Mouse (Mus musculus) midbrain, postnatal 0 days (tissue): ENCODE measurements around the gene Gm3371. TPM values are rescaled to one million over a fixed set of nuclear protein-coding genes. Genes with fewer than 3 reads are reported as not detected.
"Not testable (repeated sequence)": the region's sequence is repeated elsewhere in the genome, so short reads cannot be mapped to it uniquely, and the experiment has no call there.

ENCODE experiments used
- ATAC-seq: fragments of 200-750 bp; cut with Nextera tagmentation; 2 replicates; pipeline ENCODE4 v1.8.0; 2017; ENCODE audit warnings: moderate number of reproducible peaks, mild to moderate bottlenecking, moderate TSS enrichment, moderate library complexity; ENCODE audit not compliant: low FRiP score
- DNase-seq: peaks from one replicate; pipeline ENCODE4 v3.0.0-alpha.2; 2015; ENCODE audit warnings: low spot score
- H3K27ac ChIP-seq: fragments of 300-500 bp; sonication (generic); 2 replicates; pipeline ENCODE4 v1.5.1; 2014; ENCODE audit warnings: low read depth, mild to moderate bottlenecking, low read length, mixed read lengths
- H3K27me3 ChIP-seq: fragments of 300-500 bp; sonication (generic); 2 replicates; pipeline ENCODE4 v1.6.1; 2014; ENCODE audit warnings: low read length, control low read depth, mixed read lengths; ENCODE audit not compliant: insufficient read depth
- H3K36me3 ChIP-seq: fragments of 300-500 bp; sonication (generic); 2 replicates; pipeline ENCODE4 v1.6.1; 2014; ENCODE audit warnings: low read length, control low read depth, mixed read lengths; ENCODE audit not compliant: insufficient read depth
- H3K4me1 ChIP-seq: fragments of 300-500 bp; sonication (generic); 2 replicates; pipeline ENCODE4 v1.6.1; 2014; ENCODE audit warnings: mild to moderate bottlenecking, control low read depth, antibody characterized with exemption, low read length, mixed read lengths; ENCODE audit not compliant: insufficient read depth
- H3K4me2 ChIP-seq: fragments of 300-500 bp; sonication (generic); 2 replicates; pipeline ENCODE4 v1.6.1; 2014; ENCODE audit warnings: low read depth, mild to moderate bottlenecking, low read length, mixed read lengths; ENCODE audit not compliant: poor library complexity, severe bottlenecking
- H3K4me3 ChIP-seq: fragments of 300-500 bp; sonication (generic); 2 replicates; pipeline ENCODE4 v1.5.1; 2014; ENCODE audit warnings: low read depth, mild to moderate bottlenecking, low read length, moderate library complexity
- H3K9ac ChIP-seq: fragments of 300-500 bp; sonication (generic); replicated peaks from 2 replicates; pipeline ENCODE4 v1.6.1; 2014; ENCODE audit warnings: mild to moderate bottlenecking, low read length, moderate library complexity, mixed read lengths; ENCODE audit not compliant: poor library complexity, severe bottlenecking
- H3K9me3 ChIP-seq: fragments of 300-500 bp; sonication (generic); 2 replicates; pipeline ENCODE4 v1.6.1; 2016; ENCODE audit warnings: low read length, control low read depth
- CTCF ChIP-seq: IDR thresholded peaks from 2 replicates; pipeline ENCODE4 v1.5.1; 2016; ENCODE audit warnings: antibody characterized with exemption, mild to moderate bottlenecking
- WGBS: fragments of 180-500 bp; shearing (Covaris S2); extraction: QIAGEN DNeasy Blood & Tissue Kit; methylation state at CpG from one replicate; pipeline ENCODE4 v1.1.7; 2014; 5-methylcytosine and 5-hydroxymethylcytosine counted together
- polyA plus RNA-seq: library from polyadenylated mRNA; unstranded; fragments of >200 nt; fragmentation: Nextera tagmentation; extraction: Ambion mirVana; gene quantifications from 2 replicates; pipeline ENCODE4 v1.2.1, GENCODE M21; 2015
- total RNA-seq: library from RNA; depleted of rRNA; stranded (reverse); fragments of >200 nt; gene quantifications from 2 replicates; pipeline ENCODE4 v1.2.3, GENCODE M21; 2014; rRNA removed

Gene Gm3371
- total RNA-seq (not detected in 2 replicates), polyA plus RNA-seq (not detected in 2 replicates)

- not testable (repeated sequence) for H3K4me2 ChIP-seq, H3K27ac ChIP-seq, H3K9ac ChIP-seq, ATAC-seq, H3K36me3 ChIP-seq, DNase-seq, H3K9me3 ChIP-seq, H3K27me3 ChIP-seq, H3K4me3 ChIP-seq, H3K4me1 ChIP-seq
- WGBS = no CpG with 5 or more reads among the region's 2 CpGs
These were observed at the start of gene Gm3371 for GRCm38 (mm10) chr14:44410588-44410987. Gene Gm3371, minus strand, starts transcription at chr14:44410688.

GRCm38 (mm10) chr14:44433335-44433734, 22.8 kb upstream of the Gm3371 start, which contains the start of gene Gm8232:
Gene Gm8232, plus strand, starts transcription at chr14:44433635.
- H3K4me2 ChIP-seq, H3K4me3 ChIP-seq, H3K36me3 ChIP-seq, H3K27me3 ChIP-seq, H3K4me1 ChIP-seq, ATAC-seq, DNase-seq, H3K9me3 ChIP-seq, H3K27ac ChIP-seq, H3K9ac ChIP-seq: not testable (repeated sequence)
- 92% methylated on average over 3 of the region's 3 CpGs for WGBS

DNA sequence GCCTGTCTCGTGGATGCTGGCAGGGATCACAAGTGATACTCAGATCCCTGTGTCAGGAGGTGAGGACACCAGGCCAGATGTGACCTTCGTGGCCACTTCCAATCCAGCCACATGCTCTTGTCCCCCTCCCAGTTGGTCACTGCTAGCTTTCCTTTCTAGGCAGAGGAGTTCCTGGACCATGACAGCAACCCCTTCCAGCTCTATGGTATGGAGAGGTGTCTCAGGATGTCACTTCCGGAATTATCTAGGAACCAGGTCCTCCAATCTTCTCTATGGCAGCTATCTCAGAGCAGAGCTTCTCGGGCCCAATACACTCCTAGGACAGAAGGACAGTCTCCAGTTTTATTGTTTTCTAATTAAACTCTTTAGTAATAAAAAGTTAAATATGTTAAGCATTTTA, 26.3 kb downstream of the Gm3371 start:
- DNase-seq, ATAC-seq: not testable (repeated sequence)
- WGBS = 78% methylated on average over 3 of the region's 4 CpGs

DNA sequence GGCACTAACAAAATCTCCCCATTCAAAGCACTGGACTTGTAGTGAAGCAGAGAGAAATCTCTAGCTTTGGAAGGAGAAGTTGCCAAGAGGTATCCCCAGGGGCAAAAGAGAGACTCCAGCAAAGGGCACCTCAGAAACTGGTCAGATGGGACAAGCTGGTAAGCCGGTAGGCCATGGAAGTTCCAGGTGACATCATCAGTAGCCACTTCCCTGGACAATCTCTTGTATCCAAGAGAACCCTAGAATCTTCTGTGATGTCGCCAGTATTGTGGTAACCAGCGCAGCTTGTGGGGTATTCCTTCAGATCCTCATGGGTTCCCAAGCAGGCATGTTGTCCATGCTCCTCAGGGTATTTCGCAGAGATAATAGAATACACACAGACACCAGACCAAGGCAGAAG, 45.4 kb downstream of the Gm3371 start, which contains the start of gene Gm8229:
TSS of gene Gm8229 (plus strand) at position 301 of the 400 bp plus-strand sequence.
- not testable (repeated sequence) for H3K27me3 ChIP-seq, H3K27ac ChIP-seq, H3K4me3 ChIP-seq, ATAC-seq, DNase-seq, H3K9me3 ChIP-seq, H3K4me2 ChIP-seq, H3K4me1 ChIP-seq, H3K36me3 ChIP-seq, H3K9ac ChIP-seq
- 90% methylated on average over 4 of the region's 4 CpGs for WGBS

More for the DNA sequence above, 26.3 kb downstream of the Gm3371 start:
- H3K9ac ChIP-seq, H3K36me3 ChIP-seq, H3K4me2 ChIP-seq, H3K4me3 ChIP-seq, H3K4me1 ChIP-seq, H3K9me3 ChIP-seq, H3K27ac ChIP-seq, H3K27me3 ChIP-seq: not testable (repeated sequence)

GRCm38 (mm10) chr14:44362301-44362700, 48.2 kb downstream of the Gm3371 start:
- not testable (repeated sequence) for H3K4me2 ChIP-seq, H3K9me3 ChIP-seq, H3K4me1 ChIP-seq, H3K4me3 ChIP-seq, H3K27ac ChIP-seq, H3K36me3 ChIP-seq, ATAC-seq, H3K27me3 ChIP-seq, H3K9ac ChIP-seq
- peak; percentile 1 for DNase-seq
- TF ChIP-seq CTCF = peak; percentile 60

- not testable (repeated sequence) for H3K4me1 ChIP-seq, H3K9me3 ChIP-seq, DNase-seq, ATAC-seq, H3K9ac ChIP-seq, H3K4me3 ChIP-seq, H3K36me3 ChIP-seq, H3K4me2 ChIP-seq, H3K27ac ChIP-seq, H3K27me3 ChIP-seq
- peak; percentile 61 for TF ChIP-seq CTCF
- WGBS = 60% methylated on average over 2 of the region's 2 CpGs
These were observed 49.1 kb downstream of the Gm3371 start for GRCm38 (mm10) chr14:44361416-44361815.

Other genes starting within 250 kb of the Gm3371 start
- gene Gm8212, start 213.0 kb downstream of the Gm3371 start, total RNA-seq = not detected in 2 replicates
- 0.13 TPM in 1 of 2 replicates, not detected in the other for gene Gm8212, start 213.0 kb downstream of the Gm3371 start, polyA plus RNA-seq
- not detected in 2 replicates for gene 4930503E14Rik, start 197.4 kb downstream of the Gm3371 start, total RNA-seq
- gene 4930503E14Rik, start 197.4 kb downstream of the Gm3371 start, polyA plus RNA-seq = not detected in 2 replicates
- not detected in 2 replicates for gene Gm8220, start 125.1 kb downstream of the Gm3371 start, total RNA-seq
- not detected in 2 replicates for gene Gm8220, start 125.1 kb downstream of the Gm3371 start, polyA plus RNA-seq
- not detected in 2 replicates for gene Gm5930, start 72.1 kb downstream of the Gm3371 start, total RNA-seq
- gene Gm5930, start 72.1 kb downstream of the Gm3371 start, polyA plus RNA-seq = not detected in 2 replicates
- 0.24 TPM in 1 of 2 replicates, not detected in the other for gene Gm8229, start 45.3 kb downstream of the Gm3371 start, total RNA-seq
- not detected in 2 replicates for gene Gm8229, start 45.3 kb downstream of the Gm3371 start, polyA plus RNA-seq
- gene Gm8232, start 22.9 kb upstream of the Gm3371 start, total RNA-seq = not detected in 2 replicates
- not detected in 2 replicates for gene Gm8232, start 22.9 kb upstream of the Gm3371 start, polyA plus RNA-seq
- gene BC061237, start 81.8 kb upstream of the Gm3371 start, total RNA-seq = 0.44 TPM in 1 of 2 replicates, not detected in the other
- not detected in 2 replicates for gene BC061237, start 81.8 kb upstream of the Gm3371 start, polyA plus RNA-seq
- not detected in 2 replicates for gene Gm17093, start 107.6 kb upstream of the Gm3371 start, total RNA-seq
- not detected in 2 replicates for gene Gm17093, start 107.6 kb upstream of the Gm3371 start, polyA plus RNA-seq
- gene Gm8247, start 172.5 kb upstream of the Gm3371 start, total RNA-seq = not detected in 2 replicates
- not detected in 2 replicates for gene Gm8247, start 172.5 kb upstream of the Gm3371 start, polyA plus RNA-seq
- gene Gm5624, start 217.2 kb upstream of the Gm3371 start, total RNA-seq = not detected in 2 replicates
- gene Gm5624, start 217.2 kb upstream of the Gm3371 start, polyA plus RNA-seq = not detected in 2 replicates